Mouse (Mus musculus): ENCODE results near the gene Rnd1. TPM values are rescaled to one million over a fixed set of nuclear protein-coding genes. Genes with fewer than 3 reads are reported as not detected.

Rnd1 gene
- total RNA-seq, 2 experiments from 2014 or later: 0.40 to 1.0 TPM

- DNase-seq: no peak
These were observed 37.1 kb downstream of the Rnd1 start for GRCm38 (mm10) chr15:98640157-98640556.

- DNase-seq: no peak
These were observed 40.1 kb downstream of the Rnd1 start for GRCm38 (mm10) chr15:98637155-98637554.

DNA sequence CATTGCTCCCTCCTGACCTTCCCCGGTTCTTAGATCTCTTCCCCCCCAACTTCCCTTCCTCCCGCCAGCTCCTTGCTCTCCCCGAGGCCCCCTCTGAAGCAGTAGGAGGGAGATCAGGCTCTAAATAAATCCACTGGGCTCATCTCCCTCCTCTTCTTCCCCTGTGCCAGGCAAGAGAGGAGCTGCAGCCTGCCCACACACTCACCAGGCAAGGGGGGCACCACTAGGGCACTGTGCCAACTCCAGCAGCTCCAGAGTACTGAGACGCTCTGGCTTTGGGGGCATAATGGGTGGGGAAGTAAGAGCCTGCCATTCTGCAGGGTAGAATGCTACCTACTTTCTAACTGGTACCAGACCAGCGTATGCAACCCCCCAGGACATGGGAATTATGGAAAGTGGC lies 40.7 kb downstream of the Rnd1 start:
- no peak for DNase-seq

DNA sequence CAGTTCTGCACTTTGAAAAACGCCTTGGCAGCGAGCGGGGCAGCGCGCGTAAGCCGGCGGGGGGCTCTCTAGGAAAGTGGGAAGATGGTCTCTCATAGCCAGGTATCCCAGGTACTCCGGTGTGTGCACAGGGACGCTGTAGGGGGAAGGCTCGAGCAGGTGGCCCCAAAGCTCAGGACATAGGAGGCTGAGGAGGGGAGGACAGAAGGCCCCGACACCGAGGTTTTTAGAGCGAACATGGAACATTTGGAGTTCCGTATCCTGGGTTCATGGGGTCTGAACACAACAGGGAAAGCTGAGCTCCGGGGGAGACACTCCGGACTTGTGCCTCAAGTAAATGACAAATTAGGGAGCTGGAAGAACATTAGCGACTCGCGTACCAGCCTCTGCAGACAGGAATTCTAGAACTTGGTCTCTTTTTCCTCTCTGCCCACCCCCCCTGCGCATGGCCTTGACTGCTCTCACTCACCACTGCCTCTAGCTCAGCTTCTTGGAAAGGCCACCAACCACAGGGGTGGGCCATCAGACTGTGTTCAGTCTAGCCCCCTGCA lies 41.9 kb downstream of the Rnd1 start:
- no peak for DNase-seq

- peak; percentile 73 for DNase-seq
These were observed 42.6 kb downstream of the Rnd1 start for GRCm38 (mm10) chr15:98634541-98635081.

DNA sequence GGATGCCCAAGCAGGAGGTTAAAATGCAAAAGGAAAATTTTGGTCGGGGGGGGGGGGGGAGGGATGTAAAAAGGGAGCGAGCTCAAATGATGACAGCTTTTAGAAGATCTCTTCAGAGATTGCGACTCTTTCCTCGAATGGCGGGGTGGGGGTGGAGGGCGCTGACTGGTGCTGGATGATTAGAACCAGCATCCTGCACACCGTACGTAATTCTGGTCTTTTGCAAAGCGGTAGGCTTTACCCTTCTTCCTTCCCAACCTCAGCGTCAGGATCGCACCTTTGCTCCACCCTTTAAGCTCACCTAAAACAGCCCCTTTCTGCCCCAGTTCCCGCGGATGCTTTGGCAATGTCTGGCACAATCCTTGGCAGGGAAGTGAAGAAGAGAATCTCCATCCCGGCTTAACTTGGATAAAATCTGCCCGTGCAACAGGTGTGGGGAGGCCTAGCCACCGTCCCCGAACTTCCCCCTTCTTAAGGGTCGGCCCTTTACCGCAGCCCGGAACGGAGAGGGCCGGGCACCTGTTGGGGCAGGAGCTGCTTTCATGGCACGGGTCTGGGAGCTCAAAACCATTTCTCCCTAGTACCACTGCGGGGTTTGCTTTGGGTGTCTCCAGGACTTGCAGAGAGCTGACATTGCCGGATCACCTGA lies 43.3 kb downstream of the Rnd1 start:
- no peak for DNase-seq

- no peak for DNase-seq
These were observed 44.3 kb downstream of the Rnd1 start for GRCm38 (mm10) chr15:98632921-98633320.

GRCm38 (mm10) chr15:98632107-98632744 lies 45.0 kb downstream of the Rnd1 start:
- peak; percentile 69 for DNase-seq

GRCm38 (mm10) chr15:98631493-98631892 lies 45.8 kb downstream of the Rnd1 start:
- peak; percentile 71 for DNase-seq

DNA sequence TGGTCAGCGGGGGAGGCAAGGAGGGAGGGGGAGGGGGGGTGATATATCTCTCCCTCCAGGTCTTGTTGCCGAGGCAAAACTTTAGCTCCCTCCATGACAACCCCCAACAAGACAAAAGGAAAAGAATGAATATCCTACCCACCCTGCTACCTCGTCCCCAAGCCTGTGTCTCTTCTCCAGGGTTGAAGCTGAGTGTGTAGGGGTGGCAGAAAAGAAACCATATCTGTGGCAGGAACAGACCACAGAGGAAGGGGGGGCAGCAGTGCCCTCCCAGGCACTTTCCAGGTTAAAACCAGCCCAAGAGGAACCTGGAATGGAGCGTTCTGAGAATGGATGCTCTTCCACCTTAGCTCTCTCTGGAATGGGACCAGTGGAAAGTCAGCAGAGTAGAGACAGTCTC lies 46.7 kb downstream of the Rnd1 start, which contains the start of gene Cacnb3:
Gene Cacnb3, plus strand, starts transcription at position 301 of the 400 bp plus-strand sequence.
- no peak for DNase-seq

DNA sequence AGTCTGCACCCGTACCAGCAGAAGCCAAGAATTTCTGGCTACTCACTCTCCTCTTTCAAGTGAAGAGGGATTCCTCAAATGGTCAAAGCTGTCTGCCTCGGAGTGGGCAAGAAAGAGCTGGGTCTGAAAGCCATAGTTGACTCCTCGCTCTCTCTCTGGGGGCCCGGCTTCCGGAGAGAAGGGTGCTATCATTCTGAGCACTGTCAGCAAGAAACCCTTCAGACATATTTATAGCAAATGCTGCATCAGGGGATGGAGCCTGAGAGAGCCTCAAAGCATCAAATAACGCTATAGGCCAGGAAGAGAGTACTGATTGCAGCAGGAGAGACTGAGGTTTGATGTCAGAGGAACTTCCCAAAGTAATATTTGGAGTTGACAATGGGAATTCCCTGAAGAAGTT lies 47.8 kb downstream of the Rnd1 start:
- DNase-seq: no peak

DNA sequence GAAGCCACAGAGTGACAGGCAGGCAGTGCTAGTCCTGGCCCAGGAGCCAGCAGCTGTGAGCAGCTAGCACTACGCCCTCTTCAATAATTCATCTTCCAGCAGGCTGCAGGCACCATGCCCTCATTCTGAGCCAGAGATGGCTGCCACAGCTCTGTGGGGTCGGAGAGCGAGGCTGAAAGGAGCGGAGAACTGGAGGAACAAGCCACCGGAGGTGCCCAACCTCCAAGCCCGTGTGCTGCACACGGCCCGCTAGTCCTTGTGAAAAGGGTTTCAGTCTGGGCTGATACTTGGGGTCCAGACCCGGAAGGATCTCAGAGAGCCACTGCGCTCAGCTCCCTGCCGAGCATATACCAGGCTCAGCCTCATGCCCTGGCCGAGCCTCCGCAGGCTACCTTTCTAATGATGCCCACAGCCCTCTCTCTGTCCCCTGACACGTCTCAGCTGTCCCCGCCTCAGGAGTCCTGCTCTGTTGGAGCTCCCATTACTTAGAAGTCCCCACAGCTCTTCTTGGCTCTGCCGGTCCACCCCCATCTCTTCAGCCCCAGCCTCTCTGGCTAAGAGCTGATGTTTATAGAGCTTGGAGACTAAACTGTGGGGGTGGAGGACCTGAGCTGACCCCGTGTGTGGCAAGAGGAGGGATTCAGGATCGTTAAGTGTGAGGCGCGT lies 48.5 kb downstream of the Rnd1 start:
- peak; percentile 45 for DNase-seq

- DNase-seq: no peak
These were observed 50.6 kb downstream of the Rnd1 start for GRCm38 (mm10) chr15:98626487-98627212.

DNA sequence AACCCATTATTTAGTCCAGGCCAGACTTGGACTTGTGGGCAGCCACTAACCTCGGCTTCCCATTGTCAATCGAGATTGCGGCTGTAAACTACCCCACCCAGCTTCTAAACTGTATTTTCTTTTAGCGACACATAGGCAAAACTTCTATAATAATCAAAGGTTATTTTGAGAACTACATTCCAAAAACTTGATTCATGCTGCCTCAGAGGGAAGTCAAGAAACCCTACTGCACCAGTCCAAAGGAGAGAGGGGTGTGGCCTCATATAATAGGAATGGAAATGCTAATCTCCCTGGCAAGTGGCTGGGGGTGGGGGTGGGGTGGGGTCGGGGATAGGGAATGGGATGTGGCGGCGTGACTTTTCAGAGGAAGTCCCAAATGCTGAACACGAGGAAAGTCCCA lies 51.2 kb downstream of the Rnd1 start:
- no peak for DNase-seq

DNA sequence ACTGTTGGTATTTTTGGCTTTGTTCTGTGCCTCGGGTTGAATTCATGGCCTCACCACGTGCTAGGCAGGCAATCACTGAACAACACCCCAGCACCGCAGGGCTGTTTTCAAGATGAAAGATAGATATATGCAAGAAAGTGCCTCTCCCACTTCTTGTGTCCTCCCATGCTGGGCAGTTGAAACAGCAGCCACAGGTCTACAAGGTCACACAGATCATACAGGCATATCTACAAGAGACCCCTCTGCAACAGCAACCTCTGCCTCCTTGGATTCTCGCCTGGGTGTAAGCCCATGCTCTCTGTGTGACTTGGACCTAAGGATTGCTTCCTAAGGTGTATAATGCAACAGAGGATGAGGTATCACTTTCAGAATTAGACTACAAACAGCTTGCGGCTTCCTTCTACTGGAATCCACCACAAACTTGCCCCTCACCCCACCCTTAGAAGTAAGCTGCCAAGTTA lies 53.9 kb downstream of the Rnd1 start:
- no peak for DNase-seq

DNA sequence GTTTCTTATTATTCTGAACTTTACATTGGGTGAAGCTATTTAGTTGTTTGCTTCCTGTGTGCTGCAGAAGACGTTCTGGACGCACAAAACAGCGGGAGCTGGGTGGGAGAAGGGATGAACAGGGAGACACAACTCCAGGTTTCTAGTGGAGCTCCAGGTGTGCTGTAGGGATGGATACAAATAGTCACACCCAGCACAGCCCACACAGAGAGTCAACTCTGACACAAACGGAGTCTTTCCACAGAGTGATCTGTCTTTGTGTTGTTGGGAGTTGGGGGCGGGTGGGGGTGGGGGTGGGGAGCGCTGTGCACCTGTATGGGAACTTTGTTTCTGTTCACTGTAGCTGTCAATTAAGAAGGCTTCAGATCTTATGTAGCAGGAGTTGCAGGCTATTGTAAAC lies 54.5 kb downstream of the Rnd1 start:
- DNase-seq: no peak

DNA sequence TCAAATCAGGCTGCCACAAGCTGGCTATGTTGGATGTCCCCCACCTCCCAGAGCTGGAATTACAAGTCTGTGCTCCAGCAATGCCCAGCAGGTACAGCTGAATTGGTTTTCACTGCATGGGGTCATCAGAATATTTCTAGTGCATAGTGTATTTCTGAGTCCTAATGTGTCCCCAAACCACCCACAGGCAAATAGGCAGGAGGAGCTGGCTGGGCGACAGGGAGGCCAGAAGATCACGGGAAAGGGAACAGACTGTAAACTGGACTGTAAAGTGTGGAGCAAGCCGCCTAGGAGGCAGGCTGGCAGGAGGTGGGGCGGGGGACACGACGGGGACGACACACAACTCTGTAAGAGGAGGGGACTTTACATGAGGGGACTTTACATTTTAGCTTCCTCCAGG lies 55.1 kb downstream of the Rnd1 start:
- DNase-seq: no peak

DNA sequence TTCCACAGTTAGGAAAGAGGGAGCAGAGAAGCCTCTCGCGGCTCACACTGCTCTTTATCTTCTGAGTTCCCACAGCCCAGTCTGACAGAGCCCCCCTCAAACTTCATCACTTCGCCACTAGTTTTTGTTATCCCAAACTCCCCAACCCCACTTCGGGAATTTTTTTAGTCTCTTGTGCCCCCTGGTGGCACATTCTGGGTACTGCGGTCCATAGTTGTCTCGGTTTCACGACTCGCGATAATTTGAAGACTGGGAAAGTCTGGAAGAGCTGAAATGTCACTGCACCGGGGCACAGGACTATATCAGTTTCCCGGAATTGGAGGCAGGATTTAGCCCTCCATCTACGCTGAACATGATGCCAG lies 60.1 kb downstream of the Rnd1 start:
- peak; percentile 40 for DNase-seq

DNA sequence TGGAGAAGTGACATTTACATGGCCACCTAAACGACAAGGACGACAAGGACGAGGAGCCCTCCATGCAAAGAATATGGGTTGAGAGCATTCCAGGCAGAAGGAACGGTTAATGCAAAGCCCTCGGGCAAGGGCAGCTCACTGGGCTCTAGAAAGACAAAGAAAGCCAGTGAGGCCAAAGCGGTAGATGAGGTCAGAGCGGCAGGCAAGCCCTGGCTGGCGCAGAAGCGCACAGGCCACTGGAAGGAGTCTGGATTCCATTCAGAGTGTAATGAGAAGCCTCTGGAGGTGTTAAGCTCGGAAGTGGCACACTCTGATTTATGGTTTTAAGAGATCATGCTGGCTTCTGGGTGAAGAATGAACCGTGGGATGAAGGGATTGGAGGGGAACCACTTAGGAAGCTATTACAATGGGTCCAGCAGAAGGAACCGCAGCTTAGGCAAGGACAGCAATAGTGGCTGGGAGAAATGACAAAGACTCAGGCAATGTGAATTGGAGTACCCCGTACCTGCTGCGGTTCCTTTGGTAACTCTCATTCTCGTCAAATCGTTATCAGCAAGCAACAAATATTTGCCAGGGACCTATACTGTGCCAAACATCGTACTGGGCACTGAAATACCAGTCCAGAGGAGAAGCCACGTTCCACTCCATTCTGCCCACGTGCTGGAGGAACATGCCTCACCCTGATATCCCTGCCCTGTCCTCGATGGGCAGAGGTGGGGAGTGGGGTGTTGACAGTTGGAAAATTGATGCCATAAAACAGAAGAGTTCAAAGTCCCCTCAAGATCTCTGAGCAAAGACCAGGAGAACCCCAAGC lies 60.7 kb downstream of the Rnd1 start:
- peak; percentile 37 for DNase-seq

GRCm38 (mm10) chr15:98615751-98616150 lies 61.5 kb downstream of the Rnd1 start:
- no peak for DNase-seq

- no peak for DNase-seq
These were observed 62.3 kb downstream of the Rnd1 start for GRCm38 (mm10) chr15:98614971-98615370.

Data from gastrocnemius, postnatal 25 days (tissue).